Mouse (Mus musculus) heart, embryonic 13.5 days (tissue): ENCODE data around the gene 9930104L06Rik. TPM values are rescaled to one million over a fixed set of nuclear protein-coding genes. Genes with fewer than 3 reads are reported as not detected.

Experiments used
- ATAC-seq: fragments of 200-750 bp; cut with Nextera tagmentation; 2 replicates; pipeline ENCODE4 v1.8.0; 2017; ENCODE audit warnings: moderate TSS enrichment; ENCODE audit not compliant: insufficient number of reproducible peaks, low FRiP score, low TSS enrichment; ENCODE audit errors: extremely low read depth
- H3K27ac ChIP-seq: fragments of 300-500 bp; sonication (generic); replicated peaks from 2 replicates; pipeline ENCODE4 v1.5.1; 2015; ENCODE audit warnings: moderate library complexity, mild to moderate bottlenecking, inconsistent platforms
- H3K27me3 ChIP-seq: fragments of 300-500 bp; sonication (generic); replicated peaks from 2 replicates; pipeline ENCODE4 v1.6.1; 2015; ENCODE audit warnings: mild to moderate bottlenecking, inconsistent platforms
- H3K36me3 ChIP-seq: fragments of 300-500 bp; sonication (generic); 2 replicates; pipeline ENCODE4 v1.6.1; 2015; ENCODE audit warnings: mild to moderate bottlenecking, inconsistent platforms
- H3K4me1 ChIP-seq: fragments of 300-500 bp; sonication (generic); 2 replicates; pipeline ENCODE4 v1.6.1; 2015; ENCODE audit warnings: inconsistent platforms
- H3K4me2 ChIP-seq: fragments of 300-500 bp; sonication (generic); 2 replicates; pipeline ENCODE4 v1.6.1; 2015; ENCODE audit warnings: inconsistent platforms, mild to moderate bottlenecking, moderate library complexity
- H3K4me3 ChIP-seq: fragments of 300-500 bp; sonication (generic); 2 replicates; pipeline ENCODE4 v1.5.1; 2015; ENCODE audit warnings: moderate library complexity, mild to moderate bottlenecking, inconsistent platforms
- H3K9ac ChIP-seq: fragments of 300-500 bp; sonication (generic); 2 replicates; pipeline ENCODE4 v1.6.1; 2015; ENCODE audit warnings: inconsistent platforms, mild to moderate bottlenecking, moderate library complexity
- H3K9me3 ChIP-seq: fragments of 300-500 bp; sonication (generic); 2 replicates; pipeline ENCODE4 v1.6.1; 2016; ENCODE audit warnings: inconsistent platforms
- WGBS: fragments of 180-500 bp; shearing (Covaris S2); methylation state at CpG from one replicate; pipeline ENCODE4 v1.1.7; 2015; ENCODE audit warnings: mixed read lengths; 5-methylcytosine and 5-hydroxymethylcytosine counted together
- polyA plus RNA-seq: library from polyadenylated mRNA; unstranded; fragments of >200 nt; fragmentation: Nextera tagmentation; extraction: Ambion mirVana; gene quantifications from 2 replicates; pipeline ENCODE4 v1.2.1, GENCODE M21; 2015

9930104L06Rik gene
- 10.0 and 10.5 TPM in 2 replicates for polyA plus RNA-seq

GRCm38 (mm10) chr4:124936613-124937471 lies at the start of gene 9930104L06Rik:
TSS of gene 9930104L06Rik (plus strand) at chr4:124937048.
- Histone ChIP-seq H3K9me3 (no peaks in the 10 kb centered on the region), H3K27me3 (no peaks in the 10 kb centered on the region), H3K4me2 (peak within 1 kb of the TSS; percentile 85), H3K4me1 (peaks cover 25% of the 10 kb centered on the region), H3K9ac (peak within 1 kb of the TSS; percentile 89), H3K4me3 (peak within 1 kb of the TSS; percentile 78), H3K27ac (peak within 1 kb of the TSS; percentile 37), H3K36me3 (peaks cover 33% of the 10 kb centered on the region)
- ATAC-seq = peak; percentile 98
- WGBS = under 1% methylated on average over 52 of the region's 52 CpGs

GRCm38 (mm10) chr4:124888702-124889101 lies 48.1 kb upstream of the 9930104L06Rik start:
- WGBS = 57% methylated on average over 7 of the region's 7 CpGs
- H3K9me3 ChIP-seq = no peaks in the 10 kb centered on the region
- no peak for ATAC-seq

GRCm38 (mm10) chr4:124889935-124890334 lies 46.9 kb upstream of the 9930104L06Rik start:
- Histone ChIP-seq H3K4me1 (peaks cover 4% of the 10 kb centered on the region), H3K9ac (no peak overlapping the region), H3K27me3 (peaks cover 94% of the 10 kb centered on the region), H3K4me3 (no peak overlapping the region), H3K27ac (no peak overlapping the region), H3K36me3 (no peaks in the 10 kb centered on the region), H3K4me2 (no peak overlapping the region), H3K9me3 (no peaks in the 10 kb centered on the region)
- no peak for ATAC-seq
- 79% methylated on average over 2 of the region's 2 CpGs for WGBS

More at GRCm38 (mm10) chr4:124888702-124889101, 48.1 kb upstream of the 9930104L06Rik start:
- Histone ChIP-seq H3K4me3 (no peak overlapping the region), H3K27me3 (peaks cover 94% of the 10 kb centered on the region), H3K27ac (no peak overlapping the region), H3K4me1 (no peaks in the 10 kb centered on the region), H3K36me3 (no peaks in the 10 kb centered on the region), H3K4me2 (no peak overlapping the region), H3K9ac (no peak overlapping the region)

- Histone ChIP-seq H3K4me2 (no peak overlapping the region), H3K9me3 (no peaks in the 10 kb centered on the region), H3K4me3 (no peak overlapping the region), H3K4me1 (peaks cover 7% of the 10 kb centered on the region), H3K27me3 (peaks cover 94% of the 10 kb centered on the region), H3K27ac (no peak overlapping the region), H3K36me3 (no peaks in the 10 kb centered on the region), H3K9ac (no peak overlapping the region)
- ATAC-seq = no peak
- 76% methylated on average over 5 of the region's 5 CpGs for WGBS
These were observed 46.0 kb upstream of the 9930104L06Rik start for GRCm38 (mm10) chr4:124890831-124891230.

GRCm38 (mm10) chr4:124893769-124894168 lies 43.1 kb upstream of the 9930104L06Rik start:
- no peak for ATAC-seq
- Histone ChIP-seq H3K27me3 (peaks cover 94% of the 10 kb centered on the region), H3K4me1 (peaks cover 7% of the 10 kb centered on the region), H3K4me2 (no peak overlapping the region), H3K36me3 (no peaks in the 10 kb centered on the region), H3K4me3 (no peak overlapping the region), H3K27ac (no peak overlapping the region), H3K9me3 (no peaks in the 10 kb centered on the region), H3K9ac (no peak overlapping the region)
- WGBS = 43% methylated on average over 6 of the region's 6 CpGs

GRCm38 (mm10) chr4:124894508-124895428 lies 42.1 kb upstream of the 9930104L06Rik start:
- H3K36me3 ChIP-seq = no peaks in the 10 kb centered on the region
- peak overlapping the region; percentile 68 for H3K9ac ChIP-seq
- H3K4me2 ChIP-seq = peak overlapping the region; percentile 77
- peak overlapping the region; percentile 55 for H3K4me3 ChIP-seq
- H3K27ac ChIP-seq = no peak overlapping the region
- 3% methylated on average over 74 of the region's 83 CpGs for WGBS
- H3K27me3 ChIP-seq = peaks cover 95% of the 10 kb centered on the region
- H3K9me3 ChIP-seq = no peaks in the 10 kb centered on the region
- peaks cover 7% of the 10 kb centered on the region for H3K4me1 ChIP-seq
- ATAC-seq = no peak

GRCm38 (mm10) chr4:124898428-124898827 lies 38.4 kb upstream of the 9930104L06Rik start:
- Histone ChIP-seq H3K9me3 (no peaks in the 10 kb centered on the region), H3K27ac (no peak overlapping the region), H3K9ac (no peak overlapping the region), H3K4me1 (peaks cover 7% of the 10 kb centered on the region), H3K4me2 (no peak overlapping the region), H3K4me3 (no peak overlapping the region), H3K36me3 (no peaks in the 10 kb centered on the region), H3K27me3 (peaks cover 86% of the 10 kb centered on the region)
- no peak for ATAC-seq
- 56% methylated on average over 10 of the region's 10 CpGs for WGBS

GRCm38 (mm10) chr4:124899906-124900305 lies 36.9 kb upstream of the 9930104L06Rik start:
- Histone ChIP-seq H3K9me3 (no peaks in the 10 kb centered on the region), H3K4me1 (peaks cover 3% of the 10 kb centered on the region), H3K4me2 (no peak overlapping the region), H3K27me3 (peaks cover 79% of the 10 kb centered on the region), H3K36me3 (no peaks in the 10 kb centered on the region), H3K27ac (no peak overlapping the region), H3K4me3 (no peak overlapping the region), H3K9ac (no peak overlapping the region)
- WGBS = 44% methylated on average over 5 of the region's 5 CpGs
- ATAC-seq = no peak

GRCm38 (mm10) chr4:124905417-124905816 lies 31.4 kb upstream of the 9930104L06Rik start:
- WGBS = 64% methylated on average over 4 of the region's 4 CpGs
- H3K36me3 ChIP-seq = no peaks in the 10 kb centered on the region
- no peak overlapping the region for H3K4me3 ChIP-seq
- no peak overlapping the region for H3K9ac ChIP-seq
- H3K4me1 ChIP-seq = peaks cover 9% of the 10 kb centered on the region
- H3K27ac ChIP-seq = no peak overlapping the region
- H3K27me3 ChIP-seq = peaks cover 44% of the 10 kb centered on the region
- no peaks in the 10 kb centered on the region for H3K9me3 ChIP-seq
- no peak for ATAC-seq
- H3K4me2 ChIP-seq = no peak overlapping the region

GRCm38 (mm10) chr4:124905971-124906822 lies 30.7 kb upstream of the 9930104L06Rik start:
- peaks cover 43% of the 10 kb centered on the region for H3K27me3 ChIP-seq
- no peaks in the 10 kb centered on the region for H3K36me3 ChIP-seq
- H3K27ac ChIP-seq = no peak overlapping the region
- 10% methylated on average over 21 of the region's 21 CpGs for WGBS
- H3K4me3 ChIP-seq = peak overlapping the region; percentile 31
- H3K4me1 ChIP-seq = peaks cover 9% of the 10 kb centered on the region
- peak; percentile 14; the same call in 1 of the 2 replicates for ATAC-seq
- H3K4me2 ChIP-seq = peak overlapping the region; percentile 65
- no peaks in the 10 kb centered on the region; the same call in 1 of the 2 replicates for H3K9me3 ChIP-seq
- H3K9ac ChIP-seq = peak overlapping the region; percentile 61
